In genomic region chr1:153347726-153348125, GRCm38 (mm10) we compare ENCODE assay signal across 20 mouse cellular contexts.
"Had no signal": no experiment of that assay in that cellular context is flagged by ENCODE, and none has a peak within 500 bp of the region (broad histone marks: within the 10 kb centered on the region; RNA-seq: fewer than 3 reads in every experiment).

No protein-coding gene starts in this region.

- H3K9ac ChIP-seq: lung, embryonic 14.5 days; neural tube, embryonic 13.5 days; neural tube, embryonic 15.5 days had no signal

- H3K27ac ChIP-seq: macrophage; neural tube, embryonic 13.5 days; neural tube, embryonic 15.5 days had no signal

- H3K9me3 ChIP-seq: megakaryocyte, embryonic 14.5 days; neural tube, embryonic 13.5 days; neural tube, embryonic 15.5 days had no signal

- H3K4me2 ChIP-seq: lung, embryonic 14.5 days; midbrain, embryonic 11.5 days; neural tube, embryonic 13.5 days; neural tube, embryonic 15.5 days had no signal

- H3K4me3 ChIP-seq: megakaryocyte, embryonic 14.5 days; myocyte; neural tube, embryonic 13.5 days; neural tube, embryonic 15.5 days had no signal

- H3K27me3 ChIP-seq: megakaryocyte, embryonic 14.5 days; neural tube, embryonic 13.5 days; neural tube, embryonic 15.5 days had no signal

- ATAC-seq: midbrain, embryonic 16.5 days had no signal

- H3K36me3 ChIP-seq: neural tube, embryonic 13.5 days; neural tube, embryonic 15.5 days had no signal

- DNase-seq: lung, adult 18-20 months; lung, embryonic 14.5 days; lung, postnatal 14 days; lung, postnatal 36 days; midbrain, embryonic 14.5 days; retina, postnatal 1 day; right cerebral cortex, adult 18-20 months; right cerebral cortex, postnatal 25 days; right cerebral cortex, postnatal 4 days; spleen, adult 18-20 months; thymus, adult 18-20 months; thymus, postnatal 14 days; thymus, postnatal 36 days had no signal
